Mouse (Mus musculus): ENCODE results near the gene Brpf3. TPM values are rescaled to one million over a fixed set of nuclear protein-coding genes. Genes with fewer than 3 reads are reported as not detected.
A peak's percentile ranks its signal among the peaks of the same experiment; 100 is the strongest.

Gene Brpf3
- polyA plus RNA-seq, 1 experiment from 2014 or later = 67.4 TPM

- Histone ChIP-seq H3K4me3 (no peak overlapping the region), H3K36me3 (no peaks in the 10 kb centered on the region), H3K27ac (no peak overlapping the region), H3K4me2 (no peak overlapping the region), H3K9me3 (replicated peaks) (peaks cover 4% of the 10 kb centered on the region; the same call in 1 of the 2 replicates), H3K4me1 (peaks cover 8% of the 10 kb centered on the region), H3K27me3 (replicated peaks) (peaks cover 38% of the 10 kb centered on the region), H3K9ac (no peak overlapping the region)
- 59% methylated on average over 4 of the region's 4 CpGs for WGBS (ENCODE audit: insufficient replicate concordance)
- ATAC-seq = no peak
Observed at GRCm38 (mm10) chr17:28775161-28775560, 25.7 kb upstream of the Brpf3 start.

- no peak overlapping the region for H3K9ac ChIP-seq
- peaks cover 12% of the 10 kb centered on the region for H3K4me1 ChIP-seq
- no peak overlapping the region for H3K4me3 ChIP-seq
- peaks cover 21% of the 10 kb centered on the region for H3K27me3 ChIP-seq (replicated peaks)
- ATAC-seq = no peak
- peaks cover 4% of the 10 kb centered on the region; the same call in 1 of the 2 replicates for H3K9me3 ChIP-seq (replicated peaks)
- H3K27ac ChIP-seq = no peak overlapping the region
- H3K4me2 ChIP-seq = no peak overlapping the region
- no peaks in the 10 kb centered on the region for H3K36me3 ChIP-seq
- 64% methylated on average over 3 of the region's 3 CpGs for WGBS (ENCODE audit: insufficient replicate concordance)
Observed at GRCm38 (mm10) chr17:28776817-28777216, 24.1 kb upstream of the Brpf3 start.

DNA sequence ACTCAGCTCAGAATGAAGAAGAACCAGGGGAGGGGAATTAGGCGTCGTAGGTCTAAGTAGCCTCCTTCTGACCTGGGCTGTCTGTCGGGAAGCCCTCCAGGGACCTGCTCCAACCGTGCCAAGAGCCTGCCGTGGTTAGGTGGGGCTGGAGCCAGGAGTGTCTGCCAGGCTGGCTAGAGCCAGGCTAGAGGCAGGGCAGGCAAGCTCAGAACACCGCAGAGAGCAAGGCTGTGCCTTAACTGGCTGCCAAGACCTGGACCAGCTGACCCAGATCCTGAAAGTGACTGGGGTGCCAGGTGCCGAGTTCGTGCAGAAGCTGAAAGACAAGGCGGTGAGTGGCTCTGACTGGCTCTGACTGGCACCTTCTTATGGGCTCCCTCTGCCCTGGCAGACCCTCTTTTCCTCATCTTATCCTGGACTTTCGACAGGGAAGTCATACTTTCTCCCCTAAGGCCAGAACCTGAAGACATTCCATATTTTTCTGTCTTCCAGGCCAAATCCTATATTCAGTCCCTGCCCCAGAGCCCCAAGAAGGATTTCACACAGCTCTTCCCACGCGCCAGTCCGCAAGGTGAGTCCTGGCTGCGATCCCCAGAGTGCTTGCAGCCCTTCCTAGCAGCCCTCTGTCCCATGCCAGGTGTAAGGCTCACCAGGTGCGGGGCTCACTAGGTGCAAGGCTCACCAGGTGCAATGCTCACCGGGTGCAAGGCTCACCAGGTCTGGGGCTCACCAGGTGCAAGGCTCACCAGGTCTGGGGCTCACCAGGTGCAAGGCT, 23.5 kb upstream of the Brpf3 start:
- Histone ChIP-seq H3K27me3 (replicated peaks) (peaks cover 15% of the 10 kb centered on the region), H3K4me3 (no peak overlapping the region), H3K4me2 (no peak overlapping the region), H3K9ac (no peak overlapping the region), H3K9me3 (replicated peaks) (peaks cover 4% of the 10 kb centered on the region; the same call in 1 of the 2 replicates), H3K36me3 (no peaks in the 10 kb centered on the region), H3K4me1 (peaks cover 12% of the 10 kb centered on the region), H3K27ac (no peak overlapping the region)
- 76% methylated on average over 16 of the region's 16 CpGs for WGBS (ENCODE audit: insufficient replicate concordance)
- no peak for ATAC-seq

DNA sequence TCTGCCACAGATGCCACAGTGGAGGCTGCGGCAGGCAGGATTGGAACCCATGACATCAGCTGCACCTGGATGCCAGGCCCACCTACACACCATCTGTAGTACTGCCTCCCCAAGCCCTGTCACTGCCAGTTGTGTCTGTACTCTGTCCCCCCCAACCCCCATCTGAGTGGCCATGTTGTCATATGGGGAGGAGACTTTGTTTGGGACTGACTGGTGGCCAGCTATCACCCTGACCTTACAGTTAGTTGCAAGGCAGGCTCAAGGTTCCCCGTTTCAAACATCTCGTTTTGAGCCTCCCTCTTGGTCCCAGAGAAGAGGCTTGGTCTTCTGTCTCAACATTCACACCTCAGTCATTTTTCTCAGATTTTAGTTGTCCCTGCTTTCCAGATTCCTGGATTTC, 21.2 kb upstream of the Brpf3 start:
- no peak overlapping the region for H3K4me3 ChIP-seq
- peaks cover 12% of the 10 kb centered on the region for H3K4me1 ChIP-seq
- H3K9me3 ChIP-seq (replicated peaks) = no peaks in the 10 kb centered on the region
- no peak for ATAC-seq
- no peak overlapping the region for H3K27ac ChIP-seq
- H3K36me3 ChIP-seq = no peaks in the 10 kb centered on the region
- no peak overlapping the region for H3K9ac ChIP-seq
- no peak overlapping the region for H3K4me2 ChIP-seq
- peaks cover 13% of the 10 kb centered on the region for H3K27me3 ChIP-seq (replicated peaks)
- 72% methylated on average over 3 of the region's 3 CpGs for WGBS (ENCODE audit: insufficient replicate concordance)

DNA sequence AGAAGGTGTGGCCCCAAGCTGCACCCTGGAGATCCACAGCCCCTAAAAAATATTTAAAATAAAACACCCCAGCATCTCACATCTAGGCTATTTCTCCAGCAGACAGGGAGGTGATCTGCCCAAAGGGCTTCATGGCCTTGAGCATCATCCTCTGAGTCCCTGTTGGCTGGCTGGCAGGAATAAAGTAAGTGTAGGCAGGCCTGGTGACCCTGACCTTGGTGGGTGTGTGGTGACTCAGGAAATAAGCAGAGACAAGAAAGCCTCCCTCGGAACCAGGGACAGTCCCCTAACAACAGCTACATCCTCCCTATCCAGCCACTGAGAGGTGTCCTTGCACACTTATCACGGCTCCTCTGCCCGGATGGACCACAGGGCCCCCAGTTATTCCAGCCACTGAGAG, 20.1 kb upstream of the Brpf3 start:
- Histone ChIP-seq H3K4me2 (no peak overlapping the region), H3K4me1 (peaks cover 12% of the 10 kb centered on the region), H3K4me3 (no peak overlapping the region), H3K9me3 (replicated peaks) (no peaks in the 10 kb centered on the region), H3K27ac (no peak overlapping the region; the same call in 1 of the 2 replicates), H3K9ac (no peak overlapping the region), H3K36me3 (no peaks in the 10 kb centered on the region), H3K27me3 (replicated peaks) (peaks cover 9% of the 10 kb centered on the region)
- ATAC-seq = no peak
- WGBS (ENCODE audit: insufficient replicate concordance) = 63% methylated on average over 3 of the region's 3 CpGs

DNA sequence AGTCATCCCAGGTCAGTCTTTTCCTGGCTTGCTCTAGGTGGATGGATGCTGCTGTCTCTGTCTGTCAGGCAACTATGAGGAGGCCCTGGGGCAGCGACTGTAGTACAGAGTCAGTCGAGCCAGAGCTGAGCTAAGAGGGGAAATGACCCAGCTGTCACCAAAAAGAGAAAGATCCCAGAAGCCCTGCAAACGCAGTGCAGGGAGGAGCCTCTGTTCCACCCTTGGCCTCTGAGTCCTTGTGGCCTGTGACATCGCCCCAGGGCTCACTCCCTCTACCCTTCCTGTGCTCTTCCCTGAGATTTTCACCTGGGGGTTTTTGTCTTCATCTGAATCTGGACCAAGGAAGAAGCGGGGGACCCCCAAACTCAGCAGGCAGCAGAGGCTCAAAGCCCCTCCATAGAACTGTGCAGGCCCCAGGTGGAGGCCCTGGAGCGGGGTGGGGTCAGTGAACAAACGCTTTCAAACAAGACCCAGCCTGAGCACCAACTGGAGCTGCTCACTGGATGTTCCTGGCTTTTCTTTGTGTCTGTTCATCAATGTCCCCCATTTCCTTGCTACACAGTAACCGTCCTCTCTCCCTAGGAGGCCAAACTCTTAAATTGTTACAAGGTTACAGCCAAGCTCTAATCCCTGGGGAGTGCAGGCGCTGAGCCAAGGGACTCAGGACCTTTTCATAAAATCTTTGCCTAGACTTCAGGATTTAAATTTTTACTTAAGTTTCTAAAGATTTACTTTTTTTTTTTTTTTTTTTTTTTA, 19.4 kb upstream of the Brpf3 start:
- no peak overlapping the region for H3K4me3 ChIP-seq
- no peak overlapping the region for H3K27ac ChIP-seq

DNA sequence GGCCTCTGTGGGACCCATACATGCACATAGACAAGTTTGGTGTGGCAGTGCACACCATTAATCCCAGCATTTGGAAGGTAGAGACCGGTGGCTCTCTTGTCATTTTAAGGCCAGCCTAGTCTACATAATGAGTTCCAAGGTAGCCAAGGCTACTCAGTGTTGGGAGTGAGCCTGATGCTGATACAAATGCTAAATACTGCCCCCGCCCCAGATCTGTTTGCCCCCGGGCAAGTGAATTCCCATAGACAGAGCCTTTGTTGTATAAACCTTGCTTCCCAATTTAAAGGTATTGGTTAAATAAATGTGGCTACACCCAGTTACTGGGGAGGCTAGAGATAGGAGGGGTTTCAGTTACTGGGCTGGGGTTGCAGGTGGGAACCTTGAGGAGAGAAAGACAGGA, 15.9 kb upstream of the Brpf3 start:
- peaks cover 7% of the 10 kb centered on the region for H3K4me1 ChIP-seq
- 80% methylated on average over 3 of the region's 3 CpGs for WGBS (ENCODE audit: insufficient replicate concordance)
- H3K9me3 ChIP-seq (replicated peaks) = no peaks in the 10 kb centered on the region
- no peak overlapping the region for H3K9ac ChIP-seq
- no peaks in the 10 kb centered on the region for H3K36me3 ChIP-seq
- no peak overlapping the region for H3K27ac ChIP-seq
- H3K4me3 ChIP-seq = no peak overlapping the region
- no peak for ATAC-seq
- H3K27me3 ChIP-seq (replicated peaks) = no peaks in the 10 kb centered on the region; the same call in 1 of the 2 replicates
- H3K4me2 ChIP-seq = no peak overlapping the region

More for the DNA sequence above, 19.4 kb upstream of the Brpf3 start:
- ATAC-seq = no peak
- no peaks in the 10 kb centered on the region for H3K36me3 ChIP-seq
- no peak overlapping the region for H3K9ac ChIP-seq
- H3K4me2 ChIP-seq = no peak overlapping the region
- 59% methylated on average over 9 of the region's 9 CpGs for WGBS (ENCODE audit: insufficient replicate concordance)
- H3K27me3 ChIP-seq (replicated peaks) = peaks cover 8% of the 10 kb centered on the region
- H3K9me3 ChIP-seq (replicated peaks) = no peaks in the 10 kb centered on the region
- peaks cover 12% of the 10 kb centered on the region for H3K4me1 ChIP-seq

DNA sequence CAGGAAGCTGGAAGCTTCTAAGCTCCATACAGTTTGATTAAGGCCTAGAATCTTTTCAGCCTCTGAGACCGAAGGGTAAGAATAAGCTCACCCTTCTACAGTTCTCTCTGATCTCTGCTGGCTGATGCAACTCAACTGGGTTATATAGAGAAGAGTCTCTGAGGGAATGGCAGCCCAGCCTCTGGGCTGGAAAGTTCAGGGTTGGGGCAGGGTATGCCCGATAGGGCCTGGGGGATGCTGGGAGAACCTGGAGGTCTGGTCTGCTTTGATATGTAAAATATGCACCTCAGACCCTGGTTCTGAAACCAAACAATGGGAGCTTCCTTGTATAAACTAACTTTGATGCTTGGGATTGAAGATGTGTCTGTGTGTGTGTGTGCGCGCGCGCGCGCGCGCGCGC, 13.4 kb upstream of the Brpf3 start:
- H3K4me3 ChIP-seq = no peak overlapping the region
- no peaks in the 10 kb centered on the region for H3K4me1 ChIP-seq
- no peak overlapping the region for H3K27ac ChIP-seq
- no peak overlapping the region for H3K4me2 ChIP-seq
- H3K36me3 ChIP-seq = no peaks in the 10 kb centered on the region
- no peak for ATAC-seq
- peaks cover 6% of the 10 kb centered on the region; the same call in 1 of the 2 replicates for H3K27me3 ChIP-seq (replicated peaks)
- WGBS (ENCODE audit: insufficient replicate concordance) = 91% methylated on average over 12 of the region's 12 CpGs
- no peaks in the 10 kb centered on the region for H3K9me3 ChIP-seq (replicated peaks)
- H3K9ac ChIP-seq = no peak overlapping the region

DNA sequence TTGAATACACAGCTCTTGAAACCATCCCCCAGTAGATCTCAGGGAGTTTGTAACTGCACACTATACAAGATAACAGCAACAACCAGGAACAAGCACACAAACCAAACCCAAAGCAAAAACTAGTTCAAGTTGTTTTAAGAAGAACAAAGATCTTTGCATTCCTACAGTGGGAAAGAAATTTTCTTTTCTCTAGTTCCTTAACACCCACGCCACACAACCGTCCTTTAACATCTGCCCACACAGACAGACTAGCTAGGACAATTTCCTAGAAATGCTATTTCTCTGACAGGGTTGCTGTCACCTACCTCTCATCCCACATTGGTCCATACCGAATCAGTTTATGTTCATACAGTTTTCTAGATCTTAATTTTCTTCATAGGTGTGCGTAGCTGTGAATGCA, 3.9 kb upstream of the Brpf3 start:
- H3K9me3 ChIP-seq (replicated peaks) = 0 out of 2 replicates have a peak, but pooled peaks cover 5% of the 10 kb centered on the region
- no peaks in the 10 kb centered on the region for H3K36me3 ChIP-seq
- no peak for ATAC-seq
- no peak overlapping the region for H3K4me2 ChIP-seq
- peaks cover 20% of the 10 kb centered on the region for H3K4me1 ChIP-seq
- no peak overlapping the region for H3K4me3 ChIP-seq
- H3K27me3 ChIP-seq (replicated peaks) = peaks cover 19% of the 10 kb centered on the region; the same call in 1 of the 2 replicates
- WGBS (ENCODE audit: insufficient replicate concordance) = 72% methylated on average over 4 of the region's 4 CpGs
- no peak overlapping the region for H3K27ac ChIP-seq
- H3K9ac ChIP-seq = no peak overlapping the region

DNA sequence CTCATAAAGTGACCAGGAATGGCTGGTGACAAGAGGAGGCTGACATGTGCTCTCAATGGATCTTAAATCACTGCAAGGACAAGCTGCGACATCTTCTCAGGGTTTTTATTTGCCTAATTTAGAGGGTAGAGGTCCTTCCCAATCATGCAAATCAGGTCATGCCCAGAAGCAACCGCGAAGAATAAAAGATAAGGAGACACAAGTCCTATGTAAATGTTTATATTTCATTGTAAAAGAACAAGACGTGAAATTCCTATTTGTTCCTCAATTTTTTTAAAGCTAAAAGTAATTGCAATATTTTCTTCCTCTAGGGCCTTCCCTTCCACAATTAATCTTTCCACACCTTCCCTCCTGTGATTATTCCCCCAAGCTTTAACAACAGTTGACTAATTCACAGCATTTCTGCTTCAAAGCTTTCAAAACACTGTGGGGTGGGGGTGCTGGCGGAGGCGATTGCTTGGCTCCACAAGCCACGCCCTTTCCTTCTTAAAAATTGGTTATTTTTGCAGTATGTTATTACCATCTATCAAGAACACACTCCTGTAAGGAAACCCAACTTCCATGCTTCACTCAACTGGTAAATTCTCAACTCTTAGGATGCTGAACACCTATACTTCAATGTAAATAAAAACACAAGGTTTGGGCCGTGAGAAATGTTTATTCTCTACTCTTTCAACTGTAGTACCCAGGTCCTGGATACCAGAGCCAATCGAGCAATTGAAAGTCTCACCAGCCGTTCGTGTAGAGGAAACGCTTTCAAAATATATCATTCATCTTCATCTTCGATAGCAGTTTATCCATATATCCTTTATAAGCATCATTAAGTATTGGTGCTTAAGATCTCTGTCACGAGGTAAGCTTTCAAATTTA, 1.4 kb upstream of the Brpf3 start:
- peak overlapping the region; percentile 99 for H3K27ac ChIP-seq
- peak overlapping the region; percentile 100 for H3K9ac ChIP-seq
- WGBS (ENCODE audit: insufficient replicate concordance) = 16% methylated on average over 14 of the region's 14 CpGs
- H3K9me3 ChIP-seq (replicated peaks) = 0 out of 2 replicates have a peak, but pooled peaks cover 5% of the 10 kb centered on the region
- H3K4me2 ChIP-seq = peak overlapping the region; percentile 95
- H3K27me3 ChIP-seq (replicated peaks) = peaks cover 9% of the 10 kb centered on the region; the same call in 1 of the 2 replicates
- no peak for ATAC-seq
- H3K4me1 ChIP-seq = peaks cover 45% of the 10 kb centered on the region
- peak overlapping the region; percentile 95 for H3K4me3 ChIP-seq
- peaks cover 10% of the 10 kb centered on the region for H3K36me3 ChIP-seq

DNA sequence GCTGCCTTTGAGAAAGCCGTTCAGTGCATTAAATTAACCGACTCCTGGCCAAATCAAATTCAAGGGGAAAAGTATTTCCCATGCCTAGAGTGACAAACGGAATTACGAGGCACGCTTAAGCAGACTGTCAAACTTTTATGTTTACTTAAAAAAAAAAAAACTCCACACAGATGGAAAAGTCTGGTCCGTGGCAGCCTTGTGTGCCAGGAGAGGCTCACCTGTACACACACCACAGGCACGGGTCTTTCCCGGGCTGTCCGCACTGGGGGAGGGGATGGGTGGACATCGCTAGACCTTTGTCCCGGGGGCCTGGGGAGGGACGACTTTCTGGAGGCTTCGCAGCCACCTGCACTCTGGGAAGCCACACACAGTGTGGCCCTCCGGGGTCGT, 614 bp upstream of the Brpf3 start:
- Histone ChIP-seq H3K4me1 (peaks cover 53% of the 10 kb centered on the region), H3K36me3 (peaks cover 18% of the 10 kb centered on the region), H3K9me3 (replicated peaks) (0 out of 2 replicates have a peak, but pooled peaks cover 2% of the 10 kb centered on the region), H3K9ac (peak overlapping the region; percentile 100), H3K4me3 (peak overlapping the region; percentile 95), H3K27me3 (replicated peaks) (peaks cover 9% of the 10 kb centered on the region; the same call in 1 of the 2 replicates), H3K27ac (peak overlapping the region; percentile 99), H3K4me2 (peak overlapping the region; percentile 95)
- WGBS (ENCODE audit: insufficient replicate concordance) = 2% methylated on average over 15 of the region's 15 CpGs
- no peak; the same call in 1 of the 2 replicates for ATAC-seq

All from liver, embryonic 12.5 days (tissue).